Mouse (Mus musculus): ENCODE measurements around the gene Prr7. TPM values are rescaled to one million over a fixed set of nuclear protein-coding genes. Genes with fewer than 3 reads are reported as not detected.

The Prr7 gene
- total RNA-seq, 1 experiment from 2014 or later: 12.3 TPM

DNA sequence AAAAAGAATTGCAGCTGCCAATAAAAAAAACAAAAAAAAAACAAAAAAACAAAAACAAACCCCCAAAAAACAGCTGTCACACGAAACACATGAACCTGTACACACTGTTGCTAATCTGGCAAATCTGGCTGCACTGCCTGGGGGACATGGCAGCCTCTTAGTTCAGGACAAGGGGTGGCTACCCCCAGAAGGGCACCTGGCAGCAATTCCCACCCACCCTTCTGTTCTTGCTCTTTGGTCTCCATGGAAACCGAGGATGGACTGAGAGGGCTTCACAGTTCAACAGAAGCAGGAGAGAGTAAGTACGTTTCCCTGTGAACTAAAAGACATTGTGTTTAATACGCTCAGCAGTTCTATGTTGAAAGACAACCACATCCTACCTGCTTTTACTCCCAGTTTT lies 31.6 kb downstream of the Prr7 start:
- no peak for ATAC-seq (ENCODE audit: extremely low read depth, insufficient number of reproducible peaks, low FRiP score, poor library complexity, severe bottlenecking)

DNA sequence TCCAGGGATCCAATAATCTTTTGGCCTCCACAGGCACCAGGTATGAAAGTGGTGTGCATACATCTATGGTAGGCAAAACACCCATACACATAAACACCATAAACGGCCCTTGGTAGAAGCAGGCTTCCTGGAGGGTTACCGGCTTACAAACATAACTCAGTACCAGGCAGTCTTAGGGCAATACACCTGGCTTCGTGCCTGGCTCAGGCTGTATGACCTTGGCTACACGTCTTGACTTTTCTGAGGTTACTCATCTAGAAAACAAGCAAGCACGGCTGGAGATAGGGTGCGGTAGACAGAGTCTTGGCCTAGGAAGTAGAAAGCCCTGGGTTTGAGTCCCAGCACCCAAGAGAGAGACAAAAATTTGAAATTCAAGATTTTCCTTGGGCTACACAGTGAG lies 32.6 kb downstream of the Prr7 start:
- ATAC-seq (ENCODE audit: extremely low read depth, insufficient number of reproducible peaks, low FRiP score, poor library complexity, severe bottlenecking): no peak

DNA sequence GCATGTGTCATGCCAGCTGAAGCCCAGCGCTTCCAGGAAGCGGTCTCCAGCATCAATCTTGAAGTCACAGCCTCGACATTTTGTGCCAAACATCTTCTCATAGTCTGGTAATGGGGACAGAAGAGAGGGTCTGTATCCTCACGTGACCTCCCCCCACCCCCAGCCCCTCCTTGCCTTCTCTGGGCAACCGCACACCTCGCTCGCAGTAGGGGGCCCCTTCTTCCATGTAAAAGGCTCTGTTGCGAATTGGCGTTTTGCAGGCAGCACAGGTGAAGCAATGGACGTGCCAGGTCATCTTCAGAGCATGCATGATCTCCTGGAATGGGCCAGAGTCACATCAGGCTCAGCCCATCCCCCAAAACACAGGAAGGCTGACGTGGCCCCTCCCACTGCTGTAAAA lies 34.8 kb downstream of the Prr7 start:
- ATAC-seq (ENCODE audit: extremely low read depth, insufficient number of reproducible peaks, low FRiP score, poor library complexity, severe bottlenecking): no peak

DNA sequence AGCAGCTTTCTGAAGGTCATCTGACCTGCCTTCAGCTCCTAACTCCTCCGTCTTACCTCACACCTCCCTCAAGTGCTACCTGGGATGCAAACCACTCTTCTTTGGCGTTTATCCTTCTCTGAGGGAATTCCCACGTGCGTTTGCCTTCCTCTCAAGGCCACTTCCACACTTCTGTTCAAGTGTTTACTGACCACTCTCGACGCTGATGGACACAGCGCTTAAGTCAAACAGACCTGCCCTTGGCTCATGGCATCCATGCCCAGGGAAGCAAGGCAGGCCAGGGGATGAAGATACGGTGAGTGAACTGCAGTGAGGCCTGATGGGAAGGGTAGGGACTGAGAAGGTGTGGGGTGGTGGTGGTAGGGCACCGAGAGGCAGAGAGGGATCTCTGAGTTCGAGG lies 36.5 kb downstream of the Prr7 start:
- ATAC-seq (ENCODE audit: extremely low read depth, insufficient number of reproducible peaks, low FRiP score, poor library complexity, severe bottlenecking): no peak

DNA sequence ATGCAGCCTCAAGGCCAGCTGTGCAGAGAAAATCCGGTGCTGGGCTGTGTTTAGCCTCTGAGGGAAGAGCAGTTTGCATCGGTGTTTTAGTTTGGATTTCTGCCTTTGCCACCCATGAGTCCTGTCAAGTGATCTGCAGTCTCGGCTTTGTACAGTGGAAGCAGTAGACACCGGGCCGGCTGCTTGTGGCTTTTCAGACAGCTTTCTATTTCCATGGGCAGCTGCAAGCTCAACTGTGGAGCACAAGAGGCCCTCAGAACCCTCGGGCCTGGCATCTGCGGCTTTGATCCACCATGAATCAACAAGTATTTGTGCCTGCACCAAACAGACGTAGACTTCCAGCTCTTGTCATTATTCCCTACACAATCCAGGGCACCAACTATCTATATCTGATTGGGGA lies 38.3 kb downstream of the Prr7 start:
- ATAC-seq (ENCODE audit: extremely low read depth, insufficient number of reproducible peaks, low FRiP score, poor library complexity, severe bottlenecking): no peak

DNA sequence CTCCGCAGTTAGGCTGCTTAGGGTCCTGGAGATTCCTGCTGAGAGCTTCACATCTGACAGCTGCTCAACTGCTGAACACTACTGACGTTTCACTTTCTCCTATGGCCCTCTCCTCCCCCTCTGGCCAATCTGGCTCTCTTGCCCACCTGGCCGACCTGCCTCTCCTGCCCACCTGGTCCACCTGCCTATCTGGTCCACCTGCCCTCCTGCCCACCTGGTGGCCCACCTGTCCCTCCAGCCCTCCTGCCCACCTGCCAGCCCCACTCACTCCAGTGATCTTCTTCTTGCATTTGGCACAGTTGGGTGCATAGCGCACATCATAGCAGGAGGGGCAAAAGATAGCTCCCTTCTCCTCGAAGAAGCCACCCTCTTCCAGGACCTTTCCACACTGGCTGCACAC lies 40.3 kb downstream of the Prr7 start:
- no peak for ATAC-seq (ENCODE audit: extremely low read depth, insufficient number of reproducible peaks, low FRiP score, poor library complexity, severe bottlenecking)

DNA sequence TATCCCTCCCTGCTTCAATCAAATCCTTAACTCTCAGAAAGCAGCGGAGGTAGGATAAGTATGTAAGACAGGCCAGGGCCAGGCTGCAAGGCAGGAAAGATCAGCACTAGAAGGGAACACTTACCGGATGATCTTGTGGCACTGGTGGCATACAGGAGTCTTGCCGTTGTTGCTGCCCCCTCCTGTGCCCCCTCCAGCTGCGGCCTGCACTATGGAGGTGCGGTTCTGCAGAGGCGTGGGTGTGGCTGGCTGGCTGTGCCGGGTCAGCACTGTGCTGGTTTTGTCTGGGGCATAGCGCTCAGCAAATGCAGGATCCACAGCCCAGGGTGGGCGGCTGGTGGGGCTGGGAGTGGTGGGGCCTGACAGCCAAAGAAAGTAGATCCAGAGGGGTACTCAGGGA lies 41.7 kb downstream of the Prr7 start:
- ATAC-seq (ENCODE audit: extremely low read depth, insufficient number of reproducible peaks, low FRiP score, poor library complexity, severe bottlenecking): no peak

DNA sequence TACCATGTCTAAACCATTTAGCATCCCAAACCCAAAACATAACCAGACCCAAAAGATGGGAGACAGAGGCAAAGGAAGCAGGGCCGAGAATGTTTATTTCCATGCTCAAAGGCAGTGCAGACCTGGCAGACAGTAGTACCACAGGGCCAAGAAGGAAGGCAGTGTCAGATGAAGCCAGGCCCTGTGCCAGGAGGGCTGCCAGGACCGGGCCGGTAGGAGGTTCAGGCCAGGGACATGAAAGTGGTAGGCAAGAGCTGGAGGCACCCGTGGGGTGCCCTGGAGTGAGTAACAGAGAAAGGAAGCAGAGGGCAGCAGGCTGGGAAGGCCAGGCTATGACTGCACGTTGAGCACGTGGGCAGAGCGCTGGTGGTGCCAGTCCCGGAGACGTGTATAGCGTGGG lies 42.6 kb downstream of the Prr7 start:
- no peak for ATAC-seq (ENCODE audit: extremely low read depth, insufficient number of reproducible peaks, low FRiP score, poor library complexity, severe bottlenecking)

DNA sequence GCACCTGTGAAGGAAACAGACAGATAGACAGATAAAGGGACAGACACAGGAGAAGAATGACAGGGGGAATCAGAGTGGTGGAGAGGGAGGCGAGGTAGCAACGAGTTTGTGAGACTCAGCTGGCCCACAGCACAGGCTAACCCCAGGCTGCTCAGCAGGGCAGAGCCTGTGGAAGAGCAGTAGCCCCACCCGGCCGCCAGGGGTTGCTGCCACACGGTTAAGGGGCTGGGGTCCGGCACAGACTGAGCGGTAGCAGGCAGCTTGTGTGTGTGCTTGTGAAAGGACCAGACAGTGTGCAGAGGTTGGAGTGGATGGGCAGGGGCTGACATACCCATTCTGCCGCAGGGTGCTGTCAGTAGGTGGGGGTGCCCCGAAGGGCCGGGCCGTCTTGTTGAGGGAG lies 43.8 kb downstream of the Prr7 start:
- ATAC-seq (ENCODE audit: extremely low read depth, insufficient number of reproducible peaks, low FRiP score, poor library complexity, severe bottlenecking): no peak

DNA sequence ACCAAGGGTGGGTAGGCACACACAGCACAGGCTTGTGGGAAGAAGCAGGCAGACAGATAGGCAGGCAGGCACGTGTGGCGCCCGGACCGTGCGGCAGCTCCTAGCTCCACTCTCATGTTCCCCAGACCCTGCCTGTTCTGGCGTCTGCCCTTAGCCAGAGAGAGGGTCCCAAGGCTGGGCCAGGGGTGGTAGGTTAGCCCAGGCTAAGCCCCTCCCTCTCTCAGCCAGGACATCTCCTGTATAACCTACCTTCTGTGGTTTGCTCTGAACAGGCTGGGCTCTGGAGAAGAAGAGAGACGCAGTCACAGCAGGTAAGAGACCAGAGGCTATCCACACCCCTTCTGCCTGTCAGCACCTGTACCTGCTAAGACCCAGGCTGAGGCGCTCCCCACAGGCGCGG lies 44.5 kb downstream of the Prr7 start:
- no peak for ATAC-seq (ENCODE audit: extremely low read depth, insufficient number of reproducible peaks, low FRiP score, poor library complexity, severe bottlenecking)

DNA sequence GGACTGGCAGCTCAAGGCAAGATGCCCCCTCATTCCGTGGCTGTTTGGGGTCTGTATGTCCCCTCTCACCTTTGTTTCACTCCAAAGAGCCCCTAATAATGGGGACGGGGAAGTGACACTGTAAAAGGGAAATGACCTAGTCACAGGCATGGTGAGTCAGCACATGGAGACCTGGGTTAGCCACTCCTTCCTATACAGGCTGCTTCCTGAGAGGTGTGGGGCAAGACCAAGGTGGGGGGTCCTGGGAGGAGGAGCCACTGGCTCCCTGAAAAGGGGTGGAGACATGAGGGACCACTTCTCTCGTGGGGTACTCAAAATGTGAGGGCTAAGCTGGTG lies 46.2 kb downstream of the Prr7 start:
- peak; percentile 28; the same call in 1 of the 2 replicates for ATAC-seq (ENCODE audit: extremely low read depth, insufficient number of reproducible peaks, low FRiP score, poor library complexity, severe bottlenecking)

DNA sequence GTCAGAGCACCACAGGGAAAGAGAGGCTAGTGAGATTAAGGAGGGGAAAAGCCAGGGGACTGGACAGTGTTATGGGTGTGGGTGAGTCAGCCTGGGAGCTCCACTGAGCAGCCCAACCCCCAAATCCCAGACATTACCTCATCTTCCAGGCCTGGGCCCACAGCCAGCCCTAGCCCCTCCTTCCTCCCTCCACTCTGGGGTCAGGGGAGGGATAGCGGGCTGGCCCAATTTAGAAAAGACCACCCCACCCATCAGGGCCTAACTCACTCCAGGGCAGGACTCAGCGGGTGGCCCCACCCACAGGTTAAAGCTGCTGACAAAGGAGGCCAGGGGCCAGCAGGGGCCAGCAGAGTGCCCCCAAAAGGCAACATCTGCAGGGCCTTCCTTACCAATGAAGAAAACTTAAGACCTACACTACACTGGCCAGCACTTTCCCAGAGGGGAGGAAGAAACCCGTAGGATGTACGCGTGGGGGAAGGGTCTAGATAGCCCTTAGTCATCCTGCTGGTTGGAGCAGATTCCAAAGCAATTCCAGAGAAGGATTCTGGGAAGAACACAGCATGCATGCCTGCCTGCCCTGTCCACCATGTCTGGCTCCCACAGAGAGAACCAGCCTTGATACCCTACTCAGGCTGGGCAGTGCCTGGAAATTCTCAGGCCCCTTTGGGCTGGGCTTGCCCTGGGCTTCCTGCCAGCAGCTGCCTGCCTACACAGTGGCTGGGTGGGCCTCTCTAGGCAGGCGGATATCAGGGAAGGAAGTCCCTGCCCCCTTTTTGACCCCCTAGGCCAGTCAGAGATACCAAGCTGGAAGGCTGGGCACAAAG lies 46.8 kb downstream of the Prr7 start:
- no peak for ATAC-seq (ENCODE audit: extremely low read depth, insufficient number of reproducible peaks, low FRiP score, poor library complexity, severe bottlenecking)

DNA sequence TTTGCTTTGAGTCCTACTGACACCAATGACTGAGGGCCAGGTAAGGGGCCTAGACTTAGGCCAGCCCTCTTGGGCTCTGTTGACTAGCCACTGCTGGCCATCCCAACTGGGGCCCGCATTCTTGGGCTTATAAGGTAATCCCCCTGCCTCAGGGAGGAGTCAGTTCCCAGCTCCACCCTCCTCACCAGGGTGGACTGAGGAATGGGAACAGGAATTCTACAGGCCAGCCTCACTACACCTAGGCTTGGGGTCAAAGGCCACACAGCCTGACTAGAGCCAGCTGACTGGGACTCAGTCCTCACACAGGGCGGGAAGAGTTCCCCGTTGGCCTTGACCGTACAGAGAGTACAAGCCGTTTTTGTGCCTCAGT lies 47.4 kb downstream of the Prr7 start:
- ATAC-seq (ENCODE audit: extremely low read depth, insufficient number of reproducible peaks, low FRiP score, poor library complexity, severe bottlenecking): no peak

DNA sequence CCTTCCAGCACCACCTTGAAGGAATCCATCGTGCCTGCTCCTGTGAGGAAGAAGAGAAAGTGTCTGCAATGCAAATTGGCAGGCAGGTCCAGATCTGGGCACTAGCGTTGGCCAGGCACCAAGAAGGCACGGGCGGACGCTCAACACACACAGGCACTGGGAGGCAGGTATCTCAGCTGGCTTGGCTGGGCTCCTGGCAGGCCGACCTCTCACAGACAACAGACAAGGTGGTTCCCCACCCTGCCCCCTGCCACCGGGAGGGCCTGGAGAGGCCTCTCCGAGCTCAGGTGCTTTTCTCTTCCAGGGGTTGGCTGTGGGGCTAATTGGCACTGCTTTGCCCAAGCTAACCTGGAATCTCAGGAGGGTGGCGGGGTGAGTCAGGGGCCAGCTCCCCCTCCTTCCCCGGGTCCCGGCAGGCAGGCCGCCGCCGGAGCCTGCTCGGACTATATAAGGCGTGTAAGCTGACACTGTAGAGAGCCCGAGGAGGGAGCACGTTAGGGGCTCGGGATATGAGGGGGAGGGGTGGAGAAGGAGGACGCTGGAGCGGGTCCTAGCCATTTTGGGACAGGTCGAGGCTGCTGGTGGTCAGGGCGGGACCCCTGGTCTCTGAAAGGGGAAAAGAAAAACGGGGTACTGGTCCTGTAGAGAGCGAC lies 48.4 kb downstream of the Prr7 start:
- no peak for ATAC-seq (ENCODE audit: extremely low read depth, insufficient number of reproducible peaks, low FRiP score, poor library complexity, severe bottlenecking)

DNA sequence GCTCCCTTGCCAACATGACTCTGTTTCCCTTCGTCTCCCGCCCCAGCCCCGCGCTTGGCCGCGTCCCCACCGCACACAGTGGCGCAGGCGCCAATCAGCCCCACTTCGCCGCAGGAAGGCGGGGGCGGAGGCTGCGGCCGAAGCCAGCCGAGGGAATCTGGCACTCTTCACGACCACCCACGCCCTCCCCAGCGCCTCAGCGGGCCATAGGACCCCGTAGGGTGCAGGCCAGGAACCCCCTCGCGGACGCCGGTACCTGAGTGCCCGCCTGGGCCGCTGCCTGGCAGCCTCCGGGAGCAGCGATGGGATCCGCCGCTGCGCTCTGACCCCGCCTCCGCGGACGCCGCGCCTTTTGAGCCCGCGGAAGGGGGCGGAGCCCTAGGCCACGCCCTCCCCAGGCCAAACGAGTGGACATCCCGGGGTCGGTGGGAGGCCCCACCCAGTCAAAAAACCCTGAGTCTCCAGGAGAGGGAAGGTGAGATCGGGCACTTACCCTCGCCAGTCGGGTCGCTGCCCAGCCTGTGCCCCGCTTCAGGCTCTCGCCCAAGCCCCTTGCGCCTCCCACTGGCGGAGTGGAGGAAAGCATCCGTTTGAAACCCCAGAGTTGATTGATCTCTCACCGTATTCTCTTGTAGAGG lies 49.2 kb downstream of the Prr7 start, which contains the start of gene Pdlim7:
Gene Pdlim7, minus strand, starts transcription at position 566 of the 638 bp plus-strand sequence.
- peak; percentile 81 for ATAC-seq (ENCODE audit: extremely low read depth, insufficient number of reproducible peaks, low FRiP score, poor library complexity, severe bottlenecking)

DNA sequence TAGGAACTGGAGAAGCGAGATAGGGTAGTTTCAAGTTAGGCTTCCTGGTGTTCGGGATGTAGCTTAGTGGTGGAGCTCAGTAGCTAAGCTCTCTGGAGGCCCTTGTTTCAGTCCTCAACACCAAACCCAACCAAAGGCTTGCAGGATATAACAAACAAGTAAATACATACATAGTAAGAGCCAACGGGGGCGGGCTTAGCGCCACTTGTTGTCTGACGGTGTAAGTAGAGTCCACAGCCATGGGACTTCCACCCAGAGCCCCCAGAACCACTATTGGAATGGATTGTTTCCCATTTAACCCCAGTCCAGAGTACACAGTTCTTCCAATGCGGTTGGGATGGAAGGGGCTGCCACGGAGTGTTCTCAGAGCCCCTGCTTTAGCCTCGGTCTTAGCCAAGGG lies 49.8 kb downstream of the Prr7 start:
- ATAC-seq (ENCODE audit: extremely low read depth, insufficient number of reproducible peaks, low FRiP score, poor library complexity, severe bottlenecking): no peak

DNA sequence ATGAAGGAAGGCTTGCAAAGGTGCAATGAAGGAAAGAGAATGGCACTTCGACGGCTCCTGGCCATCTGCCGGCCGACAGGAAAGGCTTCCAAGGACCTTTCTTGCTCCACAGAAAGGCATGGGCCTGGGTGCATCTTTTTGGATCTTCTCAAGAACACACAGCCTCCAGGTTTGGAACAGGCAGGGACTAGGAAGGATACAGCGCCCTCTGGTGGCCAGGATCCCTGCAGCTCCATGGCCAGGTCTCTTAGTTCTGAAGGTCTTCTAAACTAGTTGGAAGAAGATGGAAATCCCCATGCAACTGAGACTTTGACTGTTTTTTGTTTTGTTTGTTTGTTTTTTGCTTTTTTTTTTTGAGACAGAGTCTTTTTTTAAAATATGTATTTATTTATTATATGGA lies 52.9 kb downstream of the Prr7 start:
- ATAC-seq (ENCODE audit: extremely low read depth, insufficient number of reproducible peaks, low FRiP score, poor library complexity, severe bottlenecking): peak; percentile 53; the same call in 1 of the 2 replicates

DNA sequence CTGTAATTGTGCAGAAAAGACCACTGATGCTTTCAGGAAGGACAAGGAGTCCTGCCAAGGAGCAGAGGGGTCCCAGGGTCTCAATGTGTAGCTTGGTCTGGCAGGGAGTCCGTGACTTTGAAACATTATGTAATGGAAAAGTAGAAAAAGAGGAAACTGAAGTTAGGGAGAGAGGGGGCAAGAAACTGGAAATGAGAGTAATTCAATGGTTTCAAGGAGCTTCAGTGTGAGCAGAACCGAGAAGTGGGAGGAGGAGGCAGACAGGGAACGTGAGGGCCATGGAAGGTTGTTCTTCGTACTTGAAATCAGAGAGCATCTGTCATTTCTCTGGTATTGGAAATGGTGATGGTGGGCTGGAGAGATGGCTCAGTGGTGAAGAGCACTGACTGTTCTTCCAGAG lies 55.5 kb downstream of the Prr7 start:
- ATAC-seq (ENCODE audit: extremely low read depth, insufficient number of reproducible peaks, low FRiP score, poor library complexity, severe bottlenecking): no peak

DNA sequence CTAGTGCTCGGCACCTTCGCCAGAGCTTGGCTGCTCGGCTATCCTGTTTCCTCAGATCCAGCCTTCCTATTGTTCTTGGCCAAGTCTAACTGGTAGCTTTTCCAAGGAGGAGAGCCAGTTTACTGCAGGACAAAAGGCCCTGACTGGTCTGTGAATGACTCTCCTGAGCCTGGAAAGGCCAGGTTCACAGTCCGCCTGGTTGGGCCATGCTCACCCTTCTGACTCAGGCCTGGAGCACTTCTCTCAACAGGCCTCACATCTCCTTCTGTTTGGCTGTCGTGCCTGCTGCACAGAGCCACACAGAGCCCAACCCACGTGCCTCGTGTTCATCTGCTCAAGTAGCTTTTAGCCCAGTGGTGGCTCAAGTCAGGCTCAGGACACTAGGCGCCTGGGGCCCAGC lies 58.7 kb downstream of the Prr7 start:
- no peak for ATAC-seq (ENCODE audit: extremely low read depth, insufficient number of reproducible peaks, low FRiP score, poor library complexity, severe bottlenecking)
